Mouse (Mus musculus): ENCODE data around the gene Tradd.
"Not testable (repeated sequence)": the region's sequence is repeated elsewhere in the genome, so short reads cannot be mapped to it uniquely, and the experiment has no call there.

Gene Tradd

GRCm38 (mm10) chr8:105235206-105235605 is 29.2 kb downstream of the Tradd start:
- DNase-seq = no peak

- no peak for DNase-seq
Measured at GRCm38 (mm10) chr8:105233126-105233935, 31.1 kb downstream of the Tradd start.

- DNase-seq = not testable (repeated sequence)
Measured at GRCm38 (mm10) chr8:105232321-105232693, 32.1 kb downstream of the Tradd start.

GRCm38 (mm10) chr8:105231503-105232320 is 32.7 kb downstream of the Tradd start:
- DNase-seq = no peak

- DNase-seq = no peak
Measured at GRCm38 (mm10) chr8:105225917-105226316, 38.5 kb downstream of the Tradd start.

DNA sequence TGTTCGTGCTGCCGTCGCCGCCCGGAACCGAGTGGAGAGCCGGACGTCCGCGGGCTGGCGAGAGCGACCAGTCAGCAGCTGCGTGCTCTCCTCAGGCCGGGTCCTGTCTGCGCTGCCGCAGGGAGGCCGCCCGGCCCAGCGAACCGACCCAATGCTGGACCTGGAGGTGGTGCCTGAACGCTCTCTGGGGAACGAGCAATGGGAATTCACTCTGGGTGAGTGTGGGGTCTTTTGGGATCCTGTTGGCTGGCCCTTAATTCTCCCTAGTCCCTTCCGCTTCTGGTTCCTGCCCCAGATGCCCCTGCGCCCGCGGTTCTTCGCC is 39.2 kb downstream of the Tradd start:
- DNase-seq = no peak

DNA sequence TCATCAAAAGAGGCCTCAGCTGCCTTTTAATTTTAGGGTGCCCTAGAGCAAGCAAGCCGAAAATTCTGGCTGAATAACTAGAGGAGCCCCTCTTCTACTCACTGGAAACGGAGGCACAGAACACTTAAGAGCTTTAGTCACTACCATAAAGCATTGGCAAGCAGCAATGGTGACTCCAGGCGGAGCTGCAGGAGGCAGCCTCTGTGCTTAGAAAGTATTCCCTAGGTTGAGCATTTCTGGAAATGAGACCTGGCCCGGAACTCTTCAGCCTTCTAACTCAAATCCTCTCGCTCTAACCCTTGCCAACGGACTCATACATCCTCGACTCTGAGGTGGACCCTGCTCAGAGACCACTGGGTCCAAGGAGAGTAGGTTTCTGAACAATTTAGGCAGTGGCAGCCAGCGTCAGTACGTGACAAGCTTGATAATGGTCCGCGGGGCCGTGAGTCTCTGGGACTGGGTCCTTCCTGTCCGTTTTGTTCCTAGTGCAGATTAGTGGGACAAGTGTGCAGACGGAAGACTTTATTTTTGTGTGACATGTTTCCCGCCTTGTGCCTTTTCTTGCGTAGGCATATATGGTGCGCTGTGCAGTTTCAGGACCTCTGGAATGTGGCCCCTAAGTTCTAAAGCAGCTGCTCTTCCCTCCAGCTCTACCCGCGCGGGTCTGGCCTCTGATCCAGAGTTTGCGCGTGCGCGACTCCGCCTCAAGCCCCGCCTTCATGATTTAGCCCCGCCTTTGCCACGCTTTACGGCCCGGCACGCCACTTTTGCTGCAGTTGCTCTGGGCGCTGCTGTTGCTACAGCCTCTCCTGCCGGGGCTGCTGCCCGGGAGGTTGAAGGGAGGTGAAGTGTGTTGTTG is 39.8 kb downstream of the Tradd start, which contains the start of gene D230025D16Rik:
Gene D230025D16Rik (plus strand): TSS at position 733 of the 859 bp plus-strand sequence.
- DNase-seq = peak; percentile 97 to 98

GRCm38 (mm10) chr8:105223850-105224249 is 40.6 kb downstream of the Tradd start:
- no peak for DNase-seq

DNA sequence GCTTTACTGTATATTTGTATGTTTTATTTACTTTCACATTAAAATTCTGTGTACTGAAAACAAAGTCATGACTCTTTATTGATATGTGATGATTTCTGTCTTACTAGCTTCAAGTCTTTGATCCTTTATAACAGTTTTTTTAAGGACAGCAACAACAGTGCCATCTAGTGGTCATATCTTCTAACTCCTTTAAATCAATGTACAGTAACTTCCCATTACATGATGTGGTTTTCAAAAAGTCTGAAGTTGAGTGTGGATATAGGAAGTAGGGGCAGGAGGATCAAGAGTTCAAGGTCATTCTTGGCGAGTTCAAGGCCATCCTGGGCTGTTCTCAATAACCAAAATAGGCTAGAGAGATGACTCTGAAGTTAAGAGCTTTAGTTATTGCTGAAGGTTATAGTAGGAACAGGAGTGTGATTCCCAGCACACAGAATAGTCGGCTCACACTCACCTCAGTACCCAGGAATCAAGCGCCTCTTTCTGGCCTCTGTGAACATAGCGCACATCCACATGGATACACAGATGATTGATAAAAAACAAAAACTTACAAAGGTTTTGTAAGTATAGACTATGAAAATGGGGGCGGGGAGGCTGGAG is 46.4 kb downstream of the Tradd start:
- DNase-seq = peak; percentile 26 to 82

DNA sequence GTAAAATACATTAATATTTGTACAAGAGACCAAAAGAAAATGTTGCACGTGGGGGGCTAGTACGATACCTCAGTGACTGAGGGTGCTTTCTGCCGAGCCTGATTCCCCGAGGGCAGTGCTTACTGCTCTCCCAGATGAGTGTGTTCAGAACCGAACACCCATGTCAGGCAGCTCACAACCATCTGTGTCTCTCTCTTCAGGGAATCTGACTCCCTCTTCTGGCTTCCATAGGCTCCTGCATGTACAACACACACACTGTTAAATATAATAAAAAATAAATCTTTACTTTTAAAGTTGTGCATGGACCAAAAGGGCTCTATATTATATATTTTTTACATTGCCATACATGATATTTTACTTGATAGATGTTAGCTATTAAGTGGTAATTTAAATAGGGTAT is 50.3 kb downstream of the Tradd start:
- no peak for DNase-seq

DNA sequence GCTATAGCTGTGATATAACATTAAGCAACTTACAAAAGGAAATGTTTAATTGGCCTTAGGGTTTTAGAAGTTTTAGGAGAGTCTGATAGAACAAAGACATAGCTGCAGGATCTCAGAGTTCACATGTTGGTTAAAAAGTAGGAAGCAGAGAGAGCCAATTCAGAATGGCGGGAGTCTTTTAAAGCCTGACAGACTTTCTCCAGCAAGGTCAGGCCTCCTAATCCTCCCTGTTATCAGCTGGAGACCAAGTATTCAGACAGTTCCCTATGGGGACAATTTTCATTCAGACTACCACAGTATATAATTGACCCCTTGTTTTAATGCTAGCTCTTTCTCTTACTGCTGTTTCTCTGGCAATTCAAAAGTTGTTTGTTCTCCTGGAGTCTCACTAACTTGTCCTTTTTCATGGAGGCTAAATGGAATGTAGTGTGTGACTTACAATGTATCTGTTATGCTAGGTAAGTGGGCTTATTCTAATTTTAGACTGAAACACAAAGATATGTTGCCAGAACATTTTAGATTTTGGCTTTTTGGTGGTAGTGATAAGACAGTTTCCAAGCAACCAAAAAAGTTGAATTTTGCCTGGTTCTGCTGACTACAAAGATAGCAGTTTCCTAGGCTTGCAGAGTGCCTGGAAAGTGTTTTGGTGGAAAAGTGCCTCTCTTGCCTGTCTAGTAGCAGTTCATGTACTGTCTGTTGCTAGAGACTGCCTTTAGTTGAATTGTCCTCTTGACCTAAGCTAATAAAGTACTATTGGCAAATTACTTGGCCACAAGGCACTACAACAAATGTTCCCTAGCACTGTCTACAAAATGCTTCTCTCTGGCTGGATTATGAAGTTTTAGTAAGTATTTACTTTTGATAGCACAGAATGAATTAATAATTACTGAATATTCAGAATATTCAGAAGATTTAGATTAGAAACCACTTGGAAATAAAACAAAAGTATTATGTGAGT is 55.0 kb downstream of the Tradd start:
- no peak for DNase-seq
